Mouse (Mus musculus) adipocyte (in vitro differentiated cells): ENCODE data around the gene Wbp2.
A peak's percentile ranks its signal among the peaks of the same experiment; 100 is the strongest.
"Not testable (repeated sequence)": the region's sequence is repeated elsewhere in the genome, so short reads cannot be mapped to it uniquely, and the experiment has no call there.

ENCODE experiments used
- DNase-seq: peaks from one replicate; pipeline ENCODE4 v3.0.0-alpha.2; 2016; ENCODE audit warnings: low spot score

Wbp2 gene

GRCm38 (mm10) chr11:116109441-116110081, 22.8 kb upstream of the Wbp2 start:
- DNase-seq = no peak

GRCm38 (mm10) chr11:116108464-116109137, 21.8 kb upstream of the Wbp2 start:
- peak; percentile 92 for DNase-seq

- no peak for DNase-seq
Observed at GRCm38 (mm10) chr11:116107777-116108285, 21.0 kb upstream of the Wbp2 start.

GRCm38 (mm10) chr11:116106963-116107776, 20.4 kb upstream of the Wbp2 start:
- DNase-seq = no peak

- DNase-seq = no peak
Observed at GRCm38 (mm10) chr11:116106154-116106962, 19.6 kb upstream of the Wbp2 start.

- DNase-seq = no peak
Observed at GRCm38 (mm10) chr11:116105065-116105464, 18.3 kb upstream of the Wbp2 start.

GRCm38 (mm10) chr11:116104006-116104646, 17.3 kb upstream of the Wbp2 start:
- peak; percentile 80 for DNase-seq

GRCm38 (mm10) chr11:116103572-116103971, 16.8 kb upstream of the Wbp2 start:
- DNase-seq = peak; percentile 51

GRCm38 (mm10) chr11:116102472-116102871, 15.7 kb upstream of the Wbp2 start:
- DNase-seq = peak; percentile 81

- DNase-seq = peak; percentile 70
Observed at GRCm38 (mm10) chr11:116101931-116102381, 15.2 kb upstream of the Wbp2 start.

GRCm38 (mm10) chr11:116100839-116101238, 14.0 kb upstream of the Wbp2 start:
- no peak for DNase-seq

- peak; percentile 87 for DNase-seq
Observed at GRCm38 (mm10) chr11:116100385-116100784, 13.6 kb upstream of the Wbp2 start.

- DNase-seq = no peak
Observed at GRCm38 (mm10) chr11:116099462-116099861, 12.7 kb upstream of the Wbp2 start.

GRCm38 (mm10) chr11:116098711-116099460, 12.1 kb upstream of the Wbp2 start:
- peak; percentile 78 for DNase-seq

- peak; percentile 62 for DNase-seq
Observed at GRCm38 (mm10) chr11:116096213-116097108, 9.7 kb upstream of the Wbp2 start.

- peak; percentile 95 for DNase-seq
Observed at GRCm38 (mm10) chr11:116095573-116095972, 8.8 kb upstream of the Wbp2 start.

- no peak for DNase-seq
Observed at GRCm38 (mm10) chr11:116093771-116094565, 7.2 kb upstream of the Wbp2 start.

- DNase-seq = not testable (repeated sequence)
Observed at GRCm38 (mm10) chr11:116092959-116093358, 6.2 kb upstream of the Wbp2 start.
